Mouse (Mus musculus): Measurements from ENCODE around the gene Fgf6. TPM values are rescaled to one million over a fixed set of nuclear protein-coding genes. Genes with fewer than 3 reads are reported as not detected.

Gene Fgf6
- not detected in 2 replicates for polyA plus RNA-seq (2012; rRNA removed)

DNA sequence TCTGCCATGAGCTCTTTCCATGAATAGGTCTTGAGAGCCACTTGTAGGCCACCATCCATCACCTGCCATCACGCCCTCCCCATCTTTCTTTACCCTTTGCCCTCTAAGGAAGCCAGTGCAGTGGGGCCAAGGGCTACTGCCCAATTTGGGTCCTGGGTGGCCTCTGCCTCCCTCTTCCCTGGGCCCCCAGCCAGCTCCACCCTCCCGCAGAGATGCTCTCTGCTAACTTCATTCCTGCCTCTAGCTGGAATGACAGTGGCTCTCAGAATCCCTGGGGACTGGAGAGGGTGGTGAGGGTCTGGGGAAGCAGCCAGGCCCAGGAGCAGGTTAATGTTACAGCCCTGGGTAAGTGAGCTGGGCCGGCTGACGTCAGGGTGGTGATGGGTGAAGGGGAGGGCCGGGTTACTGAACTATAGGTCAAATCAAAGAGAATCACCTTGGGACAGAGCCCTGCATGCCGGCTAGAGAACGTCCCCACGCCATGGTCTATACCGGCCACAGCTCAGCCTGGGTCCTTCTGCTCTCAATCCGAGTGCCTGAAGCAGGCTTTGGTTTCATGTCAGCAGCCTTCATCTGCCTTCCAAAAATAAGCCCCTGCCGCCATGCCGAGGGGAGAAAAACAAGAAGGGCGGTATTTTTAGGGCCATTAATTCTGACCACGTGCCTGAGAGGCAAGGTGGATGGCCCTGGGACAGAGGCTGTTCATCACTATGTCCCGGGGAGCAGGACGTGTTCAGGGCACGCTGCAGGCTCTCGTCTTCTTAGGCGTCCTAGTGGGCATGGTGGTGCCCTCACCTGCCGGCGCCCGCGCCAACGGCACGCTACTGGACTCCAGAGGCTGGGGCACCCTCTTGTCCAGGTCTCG, at the start of gene Fgf6:
TSS of gene Fgf6 (plus strand) at position 681 of the 865 bp plus-strand sequence.
- TF ChIP-seq POLR2A (IDR thresholded peaks at IDR 0.05; ENCODE audit: borderline replicate concordance, extremely low read depth, insufficient read depth, insufficient read length, poor library complexity, severe bottlenecking), result no peak
- TF ChIP-seq CTCF (IDR thresholded peaks at IDR 0.05; ENCODE audit: borderline replicate concordance, extremely low read depth, insufficient read depth, insufficient read length), result no peak
- no peak for DNase-seq (ENCODE audit: low read depth)

DNA sequence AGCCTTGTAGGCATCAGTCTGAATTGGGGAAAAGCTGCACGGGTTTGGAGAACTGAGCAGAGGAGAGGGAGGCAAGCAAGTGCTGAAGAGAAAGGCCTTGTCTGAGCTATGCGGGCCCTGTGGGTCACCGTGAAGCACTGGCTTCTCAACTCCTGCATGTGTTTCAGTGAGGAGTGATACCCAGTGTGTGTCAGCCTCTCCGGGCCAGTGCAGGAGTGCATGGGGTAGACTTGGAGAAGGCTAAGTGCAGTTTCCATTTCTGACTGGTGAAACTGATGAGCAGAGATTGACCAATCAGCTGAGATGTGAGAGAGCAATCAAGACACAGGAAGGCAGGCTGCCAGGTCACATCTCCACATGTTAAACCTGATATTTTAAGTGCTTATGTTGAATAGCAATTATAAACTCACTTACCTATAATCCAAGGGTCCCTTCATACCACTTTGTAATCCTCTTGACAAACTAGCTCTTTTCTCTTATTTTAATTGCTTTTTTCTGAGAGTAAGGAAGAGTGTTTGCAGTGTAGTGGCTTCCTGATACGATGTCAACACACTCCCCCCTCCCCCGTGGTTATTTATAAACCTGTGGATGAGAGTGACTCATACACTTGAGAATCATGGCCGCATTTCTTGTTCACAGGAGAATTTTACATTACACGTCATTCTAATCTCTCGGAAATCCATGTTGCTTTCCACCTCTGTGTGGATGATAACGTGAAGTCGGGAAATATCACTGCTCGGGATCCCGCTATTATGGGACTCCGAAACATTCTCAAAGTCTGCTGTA, 49.0 kb upstream of the Fgf6 start:
- no peak for TF ChIP-seq POLR2A (IDR thresholded peaks at IDR 0.05; ENCODE audit: borderline replicate concordance, extremely low read depth, insufficient read depth, insufficient read length, poor library complexity, severe bottlenecking)
- TF ChIP-seq CTCF (IDR thresholded peaks at IDR 0.05; ENCODE audit: borderline replicate concordance, extremely low read depth, insufficient read depth, insufficient read length), result no peak
- no peak for DNase-seq (ENCODE audit: low read depth)

DNA sequence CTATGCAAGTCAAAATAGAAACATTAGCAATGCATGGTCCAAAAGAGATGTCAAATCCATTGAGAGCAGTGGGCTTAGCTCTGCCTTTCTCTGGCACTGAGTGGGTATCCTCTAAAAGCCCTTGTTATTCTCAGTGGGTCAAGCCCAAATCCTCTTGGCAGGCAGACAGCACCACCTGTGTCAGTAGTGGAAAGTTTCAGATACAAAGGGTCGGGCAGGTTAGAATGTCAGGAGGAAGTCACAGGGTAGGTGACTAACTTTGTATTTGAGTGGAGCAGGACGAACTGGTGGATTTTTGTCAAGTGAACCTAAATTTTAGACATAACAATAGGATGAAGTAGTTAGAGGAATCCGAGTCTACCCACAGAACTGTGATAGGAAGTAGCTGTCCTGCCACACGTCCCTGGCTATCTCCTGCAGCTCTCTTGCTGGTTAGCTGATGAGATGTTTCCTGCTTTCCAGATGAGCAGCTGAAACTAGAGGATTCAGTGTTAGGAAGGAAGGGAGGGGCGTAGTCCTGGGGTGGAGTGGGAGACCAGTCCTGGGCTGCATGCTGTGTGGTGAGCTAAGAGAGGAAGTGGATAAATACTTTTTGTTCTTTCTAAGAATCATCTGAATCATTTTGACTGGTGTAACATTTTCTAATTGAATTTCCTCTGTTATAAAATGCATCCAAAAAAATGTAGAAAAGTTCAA, 33.7 kb upstream of the Fgf6 start:
- DNase-seq (ENCODE audit: low read depth), result no peak
- TF ChIP-seq POLR2A (IDR thresholded peaks at IDR 0.05; ENCODE audit: borderline replicate concordance, extremely low read depth, insufficient read depth, insufficient read length, poor library complexity, severe bottlenecking) (no peak), CTCF (IDR thresholded peaks at IDR 0.05; ENCODE audit: borderline replicate concordance, extremely low read depth, insufficient read depth, insufficient read length) (no peak)

DNA sequence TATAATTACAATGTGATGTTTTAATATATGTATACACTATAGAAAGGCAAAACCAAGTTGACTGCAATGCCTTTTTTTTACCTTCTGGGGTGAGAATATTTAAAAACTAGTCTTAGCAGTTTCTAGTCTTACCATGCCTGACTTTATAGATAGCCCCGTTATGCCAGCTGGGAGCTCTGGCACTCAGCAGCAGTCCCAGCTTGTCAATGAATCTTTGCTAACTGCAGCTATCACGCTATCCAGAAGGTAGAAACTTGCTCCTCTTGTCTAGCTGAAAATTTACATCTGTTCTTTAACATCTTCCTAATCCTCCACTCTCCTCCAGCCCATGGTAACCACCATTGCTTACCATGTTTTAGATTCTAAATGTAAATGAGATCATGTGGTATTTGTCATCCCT, 21.7 kb upstream of the Fgf6 start:
- DNase-seq (ENCODE audit: low read depth), result no peak
- no peak for TF ChIP-seq POLR2A (IDR thresholded peaks at IDR 0.05; ENCODE audit: borderline replicate concordance, extremely low read depth, insufficient read depth, insufficient read length, poor library complexity, severe bottlenecking)
- no peak for TF ChIP-seq CTCF (IDR thresholded peaks at IDR 0.05; ENCODE audit: borderline replicate concordance, extremely low read depth, insufficient read depth, insufficient read length)

DNA sequence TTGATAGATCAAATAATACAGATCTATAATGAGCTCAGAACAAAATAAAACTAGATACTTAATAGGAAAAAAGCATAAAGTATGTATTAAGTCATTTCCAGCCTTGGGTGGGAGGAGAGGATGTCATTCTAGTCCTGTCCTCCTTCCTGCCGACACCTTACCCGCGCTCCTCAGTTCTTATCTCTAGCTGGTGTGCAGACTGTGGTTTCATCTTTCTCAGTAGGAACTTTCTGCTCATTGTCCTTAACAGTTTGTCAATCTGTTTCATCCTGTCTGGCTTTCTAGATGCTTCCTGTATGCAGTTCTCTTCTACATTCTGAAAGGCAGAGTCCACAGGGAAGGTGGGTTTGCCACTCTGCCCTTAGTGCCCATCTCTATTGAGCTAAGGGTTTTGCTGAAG, 19.9 kb upstream of the Fgf6 start:
- no peak for DNase-seq (ENCODE audit: low read depth)
- no peak for TF ChIP-seq CTCF (IDR thresholded peaks at IDR 0.05; ENCODE audit: borderline replicate concordance, extremely low read depth, insufficient read depth, insufficient read length)
- TF ChIP-seq POLR2A (IDR thresholded peaks at IDR 0.05; ENCODE audit: borderline replicate concordance, extremely low read depth, insufficient read depth, insufficient read length, poor library complexity, severe bottlenecking), result no peak

DNA sequence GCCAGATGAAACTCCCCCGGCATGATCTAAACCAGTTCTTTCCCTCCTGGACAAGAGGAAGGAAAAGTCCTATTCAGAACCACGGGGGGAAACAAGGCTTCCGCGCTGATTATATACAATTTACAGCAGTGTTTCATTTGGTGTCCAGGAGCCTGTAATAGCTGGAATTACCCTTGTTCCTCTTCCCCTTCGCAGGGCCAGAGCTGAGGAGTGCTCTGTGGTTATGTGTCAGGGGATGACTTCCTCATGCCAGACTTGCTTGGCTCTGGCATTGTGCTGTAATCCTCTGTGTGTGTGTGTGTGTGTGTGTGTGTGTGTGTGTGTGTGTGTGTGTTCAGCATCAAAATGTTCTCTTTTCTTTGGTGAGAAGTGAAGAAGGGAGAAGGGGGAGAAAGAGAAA, 19.0 kb upstream of the Fgf6 start:
- TF ChIP-seq CTCF (IDR thresholded peaks at IDR 0.05; ENCODE audit: borderline replicate concordance, extremely low read depth, insufficient read depth, insufficient read length), result no peak
- DNase-seq (ENCODE audit: low read depth), result no peak

DNA sequence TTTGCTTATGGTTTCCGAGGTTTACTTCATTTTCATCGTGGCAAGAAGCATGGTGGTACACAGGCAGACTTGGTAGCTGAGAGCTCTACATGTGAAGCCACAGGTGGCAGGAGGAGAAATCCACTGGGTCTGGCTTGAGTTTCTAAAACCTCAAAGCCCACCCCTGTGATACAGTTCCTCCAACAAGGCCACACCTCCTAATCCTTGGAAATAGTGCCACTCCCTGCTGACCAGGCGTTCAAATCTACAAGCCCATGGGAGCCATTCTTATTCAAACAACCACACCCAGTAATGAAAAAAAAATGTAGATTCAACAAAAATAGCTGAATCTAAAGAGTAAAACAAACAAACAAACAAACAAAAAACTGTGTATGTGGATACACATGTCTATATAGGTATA, 9.7 kb upstream of the Fgf6 start:
- TF ChIP-seq POLR2A (IDR thresholded peaks at IDR 0.05; ENCODE audit: borderline replicate concordance, extremely low read depth, insufficient read depth, insufficient read length, poor library complexity, severe bottlenecking), result no peak
- no peak for TF ChIP-seq CTCF (IDR thresholded peaks at IDR 0.05; ENCODE audit: borderline replicate concordance, extremely low read depth, insufficient read depth, insufficient read length)

DNA sequence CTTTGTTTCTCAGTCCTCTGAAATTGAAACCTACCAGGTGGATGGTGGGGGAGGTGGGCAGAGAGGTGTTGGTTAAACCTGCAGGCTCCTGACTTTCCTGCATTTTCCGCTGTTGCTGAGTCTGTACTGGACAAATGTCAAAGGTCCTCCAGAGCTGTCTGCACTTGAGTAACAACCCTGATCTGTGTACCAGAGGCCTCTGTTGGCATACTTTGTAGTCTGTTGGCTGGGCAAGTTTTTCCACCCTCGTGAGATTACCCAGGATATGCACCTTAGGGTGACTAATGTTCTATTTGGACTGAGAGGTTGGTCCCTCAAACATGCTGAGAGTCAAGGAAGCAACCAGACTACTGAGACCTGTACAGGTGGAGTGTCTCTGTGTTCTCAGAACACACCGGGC, 8.8 kb upstream of the Fgf6 start:
- no peak for TF ChIP-seq POLR2A (IDR thresholded peaks at IDR 0.05; ENCODE audit: borderline replicate concordance, extremely low read depth, insufficient read depth, insufficient read length, poor library complexity, severe bottlenecking)
- DNase-seq (ENCODE audit: low read depth), result no peak

More for the DNA sequence above, 9.7 kb upstream of the Fgf6 start:
- no peak for DNase-seq (ENCODE audit: low read depth)

DNA sequence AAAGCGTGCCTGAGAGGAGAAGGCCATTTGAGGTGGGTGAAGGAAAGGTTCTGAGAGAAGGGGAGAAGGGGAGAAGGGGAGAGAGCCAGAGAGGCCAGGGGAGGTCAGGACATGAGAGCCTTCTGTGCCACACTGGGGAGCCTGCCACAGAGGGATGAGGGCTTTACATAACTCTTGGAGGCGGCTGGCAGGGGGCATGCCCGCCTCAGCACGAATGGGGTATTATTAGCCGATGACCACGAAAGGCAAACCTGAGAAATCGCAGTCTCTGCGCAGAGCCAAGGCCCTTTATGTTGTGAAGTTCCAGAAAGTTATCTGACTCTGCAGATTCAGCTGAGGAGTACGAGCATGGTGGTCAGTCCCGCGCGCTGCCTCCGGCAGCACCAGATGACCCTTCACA, 5.4 kb upstream of the Fgf6 start:
- no peak for DNase-seq (ENCODE audit: low read depth)
- no peak for TF ChIP-seq POLR2A (IDR thresholded peaks at IDR 0.05; ENCODE audit: borderline replicate concordance, extremely low read depth, insufficient read depth, insufficient read length, poor library complexity, severe bottlenecking)

DNA sequence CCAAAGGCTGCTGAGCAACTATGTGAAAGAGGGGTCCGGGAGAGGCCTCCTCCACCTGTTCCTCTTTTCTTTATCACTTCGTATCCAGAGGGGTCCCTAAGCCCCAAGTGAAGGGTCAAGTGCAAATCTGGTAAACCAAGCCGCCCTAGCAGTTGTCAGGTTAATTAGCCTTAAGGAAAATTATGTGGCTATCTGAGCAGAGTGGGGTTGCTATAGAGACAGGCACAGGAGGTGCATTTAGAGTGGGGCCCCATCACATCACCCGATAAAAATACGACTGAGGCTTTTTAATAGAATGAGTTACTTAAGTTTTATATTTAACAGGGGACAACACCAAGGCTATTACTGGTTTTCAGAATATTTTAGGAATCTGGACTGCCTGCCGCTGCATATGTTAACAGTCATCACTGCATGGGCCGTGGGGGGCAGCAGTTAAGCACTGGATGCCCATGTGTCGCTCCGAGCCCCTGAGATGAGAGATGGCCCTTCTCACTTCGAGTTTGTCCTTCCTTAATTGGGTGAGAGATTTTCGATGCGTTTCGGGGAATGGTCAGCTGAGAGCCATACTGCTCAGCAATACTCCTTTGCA, 3.3 kb upstream of the Fgf6 start:
- TF ChIP-seq CTCF (IDR thresholded peaks at IDR 0.05; ENCODE audit: borderline replicate concordance, extremely low read depth, insufficient read depth, insufficient read length), result no peak
- TF ChIP-seq POLR2A (IDR thresholded peaks at IDR 0.05; ENCODE audit: borderline replicate concordance, extremely low read depth, insufficient read depth, insufficient read length, poor library complexity, severe bottlenecking), result no peak
- DNase-seq (ENCODE audit: low read depth), result peak; percentile 13

DNA sequence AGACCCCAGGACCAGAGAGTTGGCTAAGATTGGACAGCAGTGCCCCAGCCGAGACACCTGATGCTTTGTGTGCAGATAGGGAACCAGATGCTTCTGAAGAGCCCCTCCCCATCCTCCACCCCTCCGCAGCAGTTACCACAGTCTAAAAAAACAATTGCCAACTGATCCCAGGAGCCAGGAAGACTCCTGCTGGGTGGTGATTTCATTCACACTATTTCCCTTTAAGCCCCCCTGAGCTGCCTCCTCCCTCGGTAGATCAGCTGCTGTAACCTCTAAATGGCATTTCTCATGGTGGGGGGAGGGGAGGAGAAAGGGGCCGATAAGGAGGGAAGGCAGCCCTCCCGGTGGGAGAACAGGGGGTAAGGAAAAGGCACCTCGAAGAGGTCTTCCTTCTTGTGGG, 3.9 kb downstream of the Fgf6 start:
- peak; percentile 1 for DNase-seq (ENCODE audit: low read depth)
- TF ChIP-seq POLR2A (IDR thresholded peaks at IDR 0.05; ENCODE audit: borderline replicate concordance, extremely low read depth, insufficient read depth, insufficient read length, poor library complexity, severe bottlenecking), result no peak
- TF ChIP-seq CTCF (IDR thresholded peaks at IDR 0.05; ENCODE audit: borderline replicate concordance, extremely low read depth, insufficient read depth, insufficient read length), result no peak
